Mouse (Mus musculus) kidney, adult 2 months (tissue): ENCODE data around the gene Cenpq. TPM values are rescaled to one million over a fixed set of nuclear protein-coding genes. Genes with fewer than 3 reads are reported as not detected.
A peak's percentile ranks its signal among the peaks of the same experiment; 100 is the strongest.

Source experiments
- DNase-seq: peaks from one replicate; pipeline ENCODE4 v3.0.0; 2021
- H3K27ac ChIP-seq: fragments of 200-500 bp; 2 replicates; pipeline ENCODE4 v1.5.1; 2012; ENCODE audit warnings: low read depth, low read length, control low read depth, inconsistent platforms; ENCODE audit not compliant: insufficient read depth
- H3K27me3 ChIP-seq: fragments of 200-500 bp; replicated peaks from 2 replicates; pipeline ENCODE4 v1.6.1; 2012; ENCODE audit warnings: mild to moderate bottlenecking, moderate library complexity, low read length, inconsistent platforms; ENCODE audit not compliant: control insufficient read depth, insufficient read depth
- H3K36me3 ChIP-seq: fragments of 200-500 bp; 2 replicates; pipeline ENCODE4 v1.6.1; 2012; ENCODE audit warnings: mild to moderate bottlenecking, moderate library complexity, low read length, inconsistent platforms; ENCODE audit not compliant: control insufficient read depth, insufficient read depth
- H3K4me1 ChIP-seq: fragments of 200-500 bp; 2 replicates; pipeline ENCODE4 v1.6.1; 2011; ENCODE audit warnings: low read length; ENCODE audit not compliant: control insufficient read depth, insufficient read depth
- H3K4me3 ChIP-seq: fragments of 200-500 bp; 2 replicates; pipeline ENCODE4 v1.5.1; 2011; ENCODE audit warnings: mild to moderate bottlenecking, low read depth, low read length, control low read depth; ENCODE audit not compliant: insufficient read depth
- CTCF ChIP-seq: fragments of 200-500 bp; conservative IDR thresholded peaks from 2 replicates; pipeline ENCODE4 v1.5.1; 2011; ENCODE audit warnings: low read depth, mild to moderate bottlenecking, control low read depth, low read length, moderate library complexity, mixed read lengths; ENCODE audit not compliant: insufficient read depth, insufficient read length
- POLR2A ChIP-seq: fragments of 200-500 bp; IDR thresholded peaks from one replicate; pipeline ENCODE4 v1.6.1; 2011; ENCODE audit warnings: low read depth, low read length, control low read depth
- WGBS: fragments of 180-500 bp; shearing (Covaris S2); methylation state at CpG from one replicate; pipeline ENCODE4 v1.1.7; 2018; 5-methylcytosine and 5-hydroxymethylcytosine counted together
- polyA plus RNA-seq: library from polyadenylated mRNA; depleted of rRNA; stranded (reverse); fragments of >200 nt; gene quantifications from 2 replicates; pipeline ENCODE4 v1.2.3, GENCODE M21; 2012

Cenpq gene
- polyA plus RNA-seq, 1 experiment: 1.0 TPM

GRCm38 (mm10) chr17:40904056-40904597 lies 30.7 kb downstream of the Cenpq start:
- H3K36me3 ChIP-seq: no peaks in the 10 kb centered on the region
- no peak for TF ChIP-seq POLR2A
- no peak for TF ChIP-seq CTCF
- 10% methylated on average over 11 of the region's 11 CpGs for WGBS
- H3K27ac ChIP-seq: no peak overlapping the region
- H3K4me3 ChIP-seq: no peak overlapping the region
- DNase-seq: no peak
- no peaks in the 10 kb centered on the region for H3K4me1 ChIP-seq
- H3K27me3 ChIP-seq: no peaks in the 10 kb centered on the region

DNA sequence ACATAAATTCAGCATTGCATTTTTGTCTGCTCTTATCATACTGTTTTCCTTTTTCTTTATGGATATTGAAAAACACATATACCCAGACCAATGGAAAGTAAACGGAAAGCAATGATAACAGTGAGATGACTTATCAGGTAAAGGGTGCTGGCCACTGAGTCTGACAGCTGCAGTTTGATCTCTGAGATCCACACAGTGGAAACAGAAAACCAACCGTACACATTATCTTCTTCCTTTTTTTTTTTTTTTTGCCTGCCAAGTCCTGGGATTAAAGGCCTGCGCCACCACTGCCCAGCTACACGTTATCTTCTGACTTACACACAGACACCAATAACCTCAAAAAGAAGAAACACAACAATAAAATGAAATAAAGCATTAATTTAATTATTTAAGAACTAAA lies 31.5 kb downstream of the Cenpq start:
- H3K4me1 ChIP-seq: no peaks in the 10 kb centered on the region
- no peaks in the 10 kb centered on the region for H3K36me3 ChIP-seq
- TF ChIP-seq CTCF: no peak
- TF ChIP-seq POLR2A: no peak
- DNase-seq: no peak
- 74% methylated on average over 4 of the region's 4 CpGs for WGBS
- H3K27me3 ChIP-seq: no peaks in the 10 kb centered on the region
- H3K27ac ChIP-seq: no peak overlapping the region
- no peak overlapping the region for H3K4me3 ChIP-seq

GRCm38 (mm10) chr17:40899783-40900363 lies 35.0 kb downstream of the Cenpq start:
- no peak for DNase-seq
- Histone ChIP-seq H3K27me3 (no peaks in the 10 kb centered on the region), H3K27ac (no peak overlapping the region), H3K4me1 (no peaks in the 10 kb centered on the region), H3K4me3 (no peak overlapping the region), H3K36me3 (no peaks in the 10 kb centered on the region)
- TF ChIP-seq CTCF: no peak
- TF ChIP-seq POLR2A: no peak
- WGBS: 56% methylated on average over 4 of the region's 4 CpGs

- no peak overlapping the region for H3K27ac ChIP-seq
- H3K4me1 ChIP-seq: no peaks in the 10 kb centered on the region
- 63% methylated on average over 1 of the region's 1 CpGs for WGBS
- no peaks in the 10 kb centered on the region for H3K36me3 ChIP-seq
- no peak overlapping the region for H3K4me3 ChIP-seq
- no peak for TF ChIP-seq POLR2A
- TF ChIP-seq CTCF: 0 out of 2 replicates have a peak, but pooled peaks have one; percentile 4
- H3K27me3 ChIP-seq: no peaks in the 10 kb centered on the region
- DNase-seq: peak; percentile 35
Observed at GRCm38 (mm10) chr17:40896863-40897262, 38.0 kb downstream of the Cenpq start.

DNA sequence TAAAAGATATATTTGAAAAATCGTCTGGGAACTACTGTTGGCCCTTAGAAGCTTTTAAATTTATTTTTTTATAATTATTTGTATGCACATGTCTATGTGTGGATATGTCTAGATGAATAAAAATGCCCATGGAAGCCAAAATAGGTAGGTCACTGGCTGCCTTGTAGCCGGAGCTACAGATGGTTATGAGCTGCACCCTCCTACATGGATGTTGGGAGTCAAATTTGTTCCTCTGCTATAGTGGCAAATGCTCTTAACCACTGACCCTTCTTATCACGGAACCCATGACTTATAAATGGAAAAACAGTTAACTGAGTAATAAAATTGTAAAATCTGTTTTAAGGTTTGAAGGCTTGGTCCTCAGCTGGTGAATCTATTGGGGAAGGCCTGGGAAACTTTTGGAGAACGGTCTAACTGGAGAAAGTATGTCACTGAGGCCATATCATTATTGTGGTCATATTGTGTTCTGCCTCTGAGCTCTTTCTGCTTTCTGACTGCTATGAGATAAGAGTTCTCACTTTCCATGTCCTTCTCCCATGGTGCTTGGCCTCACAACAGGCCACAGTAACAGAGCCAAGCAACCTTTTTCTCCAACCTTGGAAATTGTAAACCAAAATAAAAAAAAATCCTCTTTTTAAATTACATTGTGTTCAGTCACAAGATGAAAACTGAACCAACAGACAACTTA lies 46.9 kb downstream of the Cenpq start:
- H3K27ac ChIP-seq: no peak overlapping the region
- no peaks in the 10 kb centered on the region; the same call in 1 of the 2 replicates for H3K27me3 ChIP-seq
- WGBS: 76% methylated on average over 4 of the region's 4 CpGs
- no peak overlapping the region for H3K4me3 ChIP-seq
- no peaks in the 10 kb centered on the region for H3K4me1 ChIP-seq
- no peak for TF ChIP-seq POLR2A
- TF ChIP-seq CTCF: no peak
- DNase-seq: no peak
- no peaks in the 10 kb centered on the region for H3K36me3 ChIP-seq

DNA sequence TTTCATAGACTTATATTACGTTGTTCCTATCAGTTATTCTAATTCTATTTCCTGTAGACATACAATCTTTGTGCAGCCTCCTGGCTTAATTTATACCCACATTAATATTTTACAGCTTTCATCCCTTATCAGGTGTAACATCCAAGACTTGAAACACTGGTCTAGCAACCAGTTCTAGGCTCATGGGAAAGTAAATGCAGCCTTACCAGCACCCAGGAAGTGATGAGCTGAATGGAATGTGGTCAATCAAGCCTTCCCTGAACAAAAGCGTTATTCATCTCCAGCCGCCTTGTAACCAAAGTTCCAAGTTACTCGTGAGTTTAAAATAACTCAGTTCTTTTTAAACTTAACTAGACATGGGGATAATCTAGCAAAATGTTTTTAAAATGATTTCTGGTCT lies 49.7 kb downstream of the Cenpq start:
- peaks cover 3% of the 10 kb centered on the region; the same call in 1 of the 2 replicates for H3K4me1 ChIP-seq
- no peak for DNase-seq
- H3K36me3 ChIP-seq: no peaks in the 10 kb centered on the region
- H3K4me3 ChIP-seq: no peak overlapping the region
- TF ChIP-seq POLR2A (no peak), CTCF (no peak)
- H3K27me3 ChIP-seq: no peaks in the 10 kb centered on the region; the same call in 1 of the 2 replicates
- no peak overlapping the region for H3K27ac ChIP-seq
- 77% methylated on average over 4 of the region's 4 CpGs for WGBS

DNA sequence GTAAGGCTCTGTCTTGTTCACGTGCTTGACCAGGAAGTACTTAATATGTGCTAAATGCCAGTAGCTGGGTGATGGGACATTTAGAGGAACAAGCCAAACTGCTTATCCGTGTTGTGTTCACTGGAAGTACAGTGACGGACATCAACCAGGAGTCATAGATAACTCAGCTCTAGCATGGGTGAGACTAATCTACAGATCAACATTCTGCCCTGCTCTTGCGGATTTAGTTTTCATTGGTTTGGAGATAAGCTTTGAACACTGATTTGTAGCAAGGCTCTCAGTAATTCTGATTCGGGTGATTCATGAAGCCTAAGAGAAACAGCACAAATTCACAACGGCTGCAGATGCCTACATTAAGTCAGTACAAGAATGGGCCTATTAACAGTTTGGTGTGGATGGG lies 52.7 kb downstream of the Cenpq start:
- 91% methylated on average over 6 of the region's 6 CpGs for WGBS
- no peak overlapping the region for H3K27ac ChIP-seq
- DNase-seq: no peak
- H3K4me3 ChIP-seq: no peak overlapping the region
- no peaks in the 10 kb centered on the region for H3K36me3 ChIP-seq
- H3K4me1 ChIP-seq: peaks cover 3% of the 10 kb centered on the region; the same call in 1 of the 2 replicates
- no peak for TF ChIP-seq CTCF
- no peak for TF ChIP-seq POLR2A
- H3K27me3 ChIP-seq: no peaks in the 10 kb centered on the region; the same call in 1 of the 2 replicates
